Mouse (Mus musculus): ENCODE data around the gene Pax8.

Gene Pax8

DNA sequence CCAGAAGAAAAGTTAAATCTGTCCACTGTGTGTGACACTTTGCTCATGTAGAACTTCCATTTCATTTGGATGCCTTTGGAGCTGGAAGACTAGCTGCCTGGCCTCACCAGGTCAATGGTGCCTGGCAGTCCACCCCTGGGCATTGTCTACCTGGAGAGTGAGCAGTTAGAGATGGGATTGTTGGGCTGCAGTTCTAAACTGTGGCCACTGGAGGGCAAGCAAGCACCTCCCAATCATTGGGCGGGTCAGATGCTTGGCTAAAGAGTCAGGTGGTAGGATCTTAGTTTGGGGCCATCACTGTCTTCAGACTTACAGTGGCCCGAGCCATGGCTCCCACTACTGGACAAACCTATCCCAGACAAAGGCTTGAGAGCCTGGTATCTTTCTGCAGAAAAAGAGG, 66.2 kb downstream of the Pax8 start:
- DNase-seq: peak; percentile 81

DNA sequence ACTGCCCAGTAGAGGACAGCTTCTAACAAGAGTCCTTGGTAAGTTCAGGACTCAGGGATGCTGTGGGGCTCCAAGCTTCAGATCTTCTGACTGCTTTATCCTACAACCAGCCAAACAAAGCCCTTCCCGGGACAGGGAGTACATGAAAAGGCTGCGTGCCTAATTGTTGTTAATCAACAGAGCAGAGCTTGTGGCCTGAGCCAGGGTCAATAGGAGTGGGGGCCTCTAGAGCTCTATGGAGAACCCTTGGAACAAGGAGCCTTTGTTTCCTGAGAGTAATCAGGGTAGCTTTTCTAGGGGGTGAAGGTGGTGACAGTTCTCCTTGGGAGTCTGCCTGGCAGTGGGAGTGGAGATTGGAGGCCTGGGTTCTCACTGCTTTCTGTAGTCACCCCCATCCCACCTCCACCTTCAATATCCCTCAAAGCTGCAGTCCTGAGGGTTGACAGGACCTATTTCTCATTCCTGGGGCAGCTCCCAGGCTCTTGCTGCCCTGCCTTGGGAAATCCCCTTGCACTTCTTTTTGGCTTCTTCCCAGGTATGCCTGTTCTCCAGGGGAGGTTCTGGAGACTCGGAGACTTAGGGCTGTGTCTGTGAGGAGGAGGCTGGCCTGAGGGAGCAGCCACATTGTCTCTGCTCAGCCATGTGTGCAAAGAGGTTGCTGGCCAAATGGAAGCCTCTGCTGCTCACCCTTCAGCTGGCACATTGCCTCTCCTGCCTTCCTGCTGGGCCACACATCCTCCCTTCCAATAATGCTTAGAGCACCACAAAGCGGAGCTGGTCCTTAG, 67.5 kb downstream of the Pax8 start:
- DNase-seq: peak; percentile 64

DNA sequence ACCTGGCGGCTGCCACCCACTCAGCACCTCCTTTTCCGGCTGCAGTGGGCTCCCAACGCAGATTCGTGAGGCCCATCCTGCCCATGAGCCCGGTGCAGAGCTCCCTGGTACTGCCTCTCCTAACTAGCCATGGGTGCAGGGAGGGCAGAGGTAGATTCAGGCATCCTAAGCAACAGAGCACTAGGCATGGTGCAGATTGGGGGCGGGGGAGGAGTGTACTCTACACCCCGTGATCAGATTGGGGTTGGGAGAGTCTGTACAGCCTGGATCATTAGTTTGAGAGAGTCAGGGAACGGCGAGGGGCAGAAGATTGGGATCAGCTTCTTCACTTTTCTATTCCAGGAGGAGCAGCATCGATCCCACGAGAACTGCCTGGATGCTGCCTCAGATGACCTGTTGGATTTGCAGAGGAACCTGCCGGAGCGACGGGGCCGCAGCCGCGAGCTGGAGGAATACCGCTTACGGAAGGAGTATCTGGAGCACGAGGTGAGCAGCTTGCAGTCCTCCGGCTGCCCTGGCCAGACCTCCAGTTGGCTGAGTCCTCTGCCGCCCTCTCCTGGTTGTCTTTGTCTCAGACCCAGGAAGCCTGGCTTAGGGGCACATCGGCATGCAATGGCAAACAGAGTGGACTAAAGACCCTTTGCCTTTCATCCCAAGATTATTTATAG, 69.9 kb downstream of the Pax8 start:
- DNase-seq: peak; percentile 80

DNA sequence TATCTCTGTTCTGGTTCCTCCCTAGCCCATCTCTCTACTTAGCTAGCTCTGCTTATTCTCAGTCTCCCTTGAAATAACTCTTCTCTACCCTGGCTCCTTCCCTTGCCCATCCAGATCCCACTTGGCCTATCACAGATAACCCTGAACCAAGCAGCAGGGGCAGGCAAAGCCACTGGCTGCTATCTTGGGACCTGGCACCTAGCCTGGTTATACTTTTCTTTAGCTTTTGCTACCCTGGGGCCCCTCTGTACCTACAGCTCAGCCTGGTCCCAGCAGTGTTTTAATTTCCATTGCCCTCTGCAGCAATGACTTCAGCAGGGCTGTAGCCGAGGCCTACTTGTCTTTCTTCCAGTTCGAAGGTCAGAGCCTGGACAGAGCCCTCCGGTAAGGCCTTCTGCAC, 74.7 kb downstream of the Pax8 start:
- DNase-seq: no peak

DNA sequence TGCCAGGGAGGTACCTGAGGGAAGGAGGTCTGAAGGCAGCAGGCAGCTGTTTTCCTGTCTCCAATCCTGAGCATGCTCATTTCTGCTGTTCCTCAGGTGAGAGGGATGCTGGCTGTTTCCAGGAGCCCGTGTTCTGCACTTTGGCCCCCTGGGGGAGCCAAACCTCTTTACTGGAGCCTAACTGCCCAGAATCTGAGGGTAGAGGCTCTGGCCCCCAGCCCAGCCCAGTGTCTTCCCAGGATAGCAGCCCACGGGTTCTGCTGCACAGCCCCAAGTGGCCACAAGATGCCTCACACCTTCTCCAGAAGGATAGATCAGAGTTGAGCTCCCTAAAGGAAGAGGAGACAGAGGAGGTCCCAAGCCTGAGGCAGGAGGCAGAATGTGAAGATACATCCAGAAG, 78.3 kb downstream of the Pax8 start:
- no peak for DNase-seq

DNA sequence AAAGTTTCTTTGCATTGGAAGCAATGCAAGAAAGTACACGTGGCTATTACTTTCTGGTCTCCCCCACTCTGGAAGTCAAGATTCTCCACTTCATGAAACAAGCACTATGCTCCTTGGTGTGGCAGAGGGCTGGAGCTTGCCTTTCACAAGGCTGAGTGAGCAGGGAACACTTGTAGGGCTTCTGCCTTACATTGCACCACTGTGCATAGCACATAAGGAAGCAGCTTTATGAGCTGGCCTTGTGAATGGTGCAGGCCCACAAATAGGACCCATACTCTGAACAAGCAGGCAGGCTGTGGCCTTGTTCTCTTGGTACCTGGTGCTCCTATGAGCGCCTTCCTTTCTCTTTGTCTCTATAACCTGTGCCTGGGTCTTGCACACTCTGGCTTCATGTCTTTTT, 82.1 kb downstream of the Pax8 start:
- no peak for DNase-seq

DNA sequence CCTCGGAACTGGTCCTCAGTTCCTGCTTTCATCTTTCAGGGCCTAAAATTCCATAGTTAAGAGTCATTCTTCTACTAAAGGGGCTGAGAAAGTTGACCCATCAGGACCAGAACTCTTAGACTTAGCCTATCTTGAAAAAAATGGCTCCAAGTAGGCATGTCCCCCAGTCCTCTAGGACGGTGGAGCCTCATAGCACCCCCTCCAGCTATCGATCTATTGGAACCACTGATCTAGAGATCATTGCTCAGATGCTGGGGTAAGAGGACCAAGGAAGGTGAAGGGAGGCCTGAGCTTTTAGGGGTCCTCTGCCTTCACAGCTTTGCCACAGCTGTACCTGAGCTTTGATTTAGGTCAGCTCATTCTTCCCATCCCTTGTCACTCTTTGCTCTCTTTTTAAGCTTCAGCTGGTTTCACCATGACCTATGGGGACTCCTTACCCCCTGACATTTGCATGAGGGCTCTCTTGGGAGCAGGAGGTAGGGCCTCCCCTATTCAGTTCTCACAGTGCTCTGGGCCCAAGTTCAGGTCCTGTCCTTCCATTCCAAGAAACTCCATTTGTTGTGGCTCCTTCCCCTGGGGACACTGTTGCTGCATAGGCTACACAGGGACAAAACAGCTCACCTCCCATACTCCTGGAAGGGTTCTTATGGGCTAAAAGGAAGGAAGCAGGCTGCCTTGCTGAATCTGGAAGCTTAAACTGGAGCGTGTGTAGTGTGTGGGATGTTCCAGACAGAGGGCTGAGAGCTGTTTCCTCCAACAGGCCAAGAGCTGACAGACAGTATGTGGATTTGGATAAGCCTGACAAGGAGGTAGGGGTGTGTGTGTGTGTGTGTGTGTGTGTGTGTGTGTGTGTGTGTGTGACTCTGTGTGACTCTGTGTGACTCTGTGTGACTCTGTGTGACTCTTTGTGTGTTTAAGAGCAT, 87.8 kb downstream of the Pax8 start:
- DNase-seq: no peak

DNA sequence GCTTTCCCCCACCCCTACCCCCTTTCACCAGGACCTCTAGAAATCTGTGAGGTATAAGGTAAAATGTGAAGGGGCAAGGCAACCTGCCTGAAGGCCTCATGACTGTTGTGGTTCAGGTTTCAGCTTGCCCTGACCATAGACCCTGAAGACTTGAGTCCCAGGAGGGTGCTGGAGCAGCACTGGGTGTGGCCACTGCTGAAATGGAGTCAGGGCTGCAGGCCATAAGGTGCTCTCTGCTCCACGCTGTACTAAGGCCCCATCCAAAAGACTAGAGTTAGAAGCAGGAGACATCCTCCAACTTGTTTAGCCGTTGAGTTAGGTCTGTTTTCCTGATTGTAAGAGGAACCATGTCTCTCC, 88.5 kb downstream of the Pax8 start:
- no peak for DNase-seq

DNA sequence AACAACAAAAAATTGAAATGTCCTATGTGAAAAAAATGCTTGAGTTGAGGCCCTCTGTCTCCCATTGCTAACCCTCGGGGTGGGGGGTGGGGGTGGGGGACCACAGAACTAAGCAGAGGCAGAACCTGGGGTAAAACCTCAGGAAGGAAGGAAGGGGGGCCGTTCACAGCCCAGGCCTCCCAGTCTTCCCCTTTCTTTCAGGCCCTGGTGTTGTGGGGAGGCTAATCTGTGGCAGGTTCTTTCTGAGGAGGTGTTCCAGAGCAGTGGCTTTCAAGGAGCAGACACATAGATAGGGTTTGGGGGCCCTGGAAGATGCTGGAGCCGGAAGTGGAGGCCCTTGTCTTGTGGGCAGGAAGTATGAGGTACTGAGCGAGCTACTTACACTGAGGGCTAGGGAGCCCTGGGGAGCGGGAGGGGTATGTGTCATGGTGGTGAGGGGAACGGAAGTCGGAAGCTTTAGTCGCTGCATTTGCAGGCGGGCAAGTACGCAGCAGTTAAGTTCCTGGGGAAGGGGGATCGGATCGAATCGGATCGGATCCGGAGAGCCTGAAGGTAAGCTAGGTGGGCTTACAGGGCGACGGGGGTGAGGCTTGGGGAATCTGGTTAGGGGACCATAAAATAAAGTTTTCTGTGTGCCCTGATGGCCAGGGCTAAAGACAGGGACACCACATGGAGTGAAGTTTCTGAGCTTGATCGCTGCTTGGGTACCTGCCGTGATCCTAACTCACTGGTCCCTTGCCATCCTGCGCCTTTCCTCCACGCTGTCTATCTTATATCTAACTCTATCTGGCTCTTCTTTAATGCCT, 89.0 kb downstream of the Pax8 start:
- no peak for DNase-seq

DNA sequence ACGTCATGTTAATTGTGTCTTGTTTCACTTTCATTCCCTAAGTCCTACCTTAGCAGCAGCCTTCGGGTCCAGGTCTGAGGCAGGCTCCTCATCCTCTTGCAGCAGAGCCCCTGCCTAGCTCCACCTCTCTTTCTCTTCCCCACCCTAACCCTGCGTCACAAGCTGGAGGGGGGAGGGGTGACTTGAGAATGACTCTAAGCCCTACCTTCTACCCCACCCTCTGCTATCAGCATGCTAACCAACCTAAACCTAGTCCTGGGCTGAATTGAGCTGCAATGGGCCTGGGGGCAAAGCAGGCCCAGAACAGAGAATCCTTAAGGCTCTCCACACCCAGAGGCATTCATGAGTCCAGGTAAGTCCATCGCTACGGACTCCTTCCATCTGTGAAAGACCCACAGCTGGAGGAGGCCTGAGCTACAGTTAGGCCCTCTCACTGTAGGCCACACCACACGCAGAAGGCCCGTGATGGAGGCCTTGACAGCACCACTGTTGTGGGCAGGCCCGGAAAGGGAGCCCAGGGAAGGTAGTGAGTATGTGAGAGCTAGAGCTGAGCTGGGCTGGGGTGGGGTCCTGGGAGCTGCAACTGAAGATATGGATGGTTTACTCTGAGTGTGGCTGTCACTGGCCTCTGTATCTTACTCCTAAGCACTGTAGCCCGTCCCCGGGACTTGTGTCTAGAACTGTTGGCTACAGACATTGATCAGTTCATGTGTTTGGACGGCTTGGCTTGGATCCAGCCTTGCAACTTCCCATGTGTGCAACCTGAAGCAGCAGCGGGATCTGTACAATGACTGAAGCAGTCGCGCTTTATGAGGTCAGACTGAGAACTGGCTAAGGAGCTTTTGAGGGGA, 90.1 kb downstream of the Pax8 start:
- no peak for DNase-seq

DNA sequence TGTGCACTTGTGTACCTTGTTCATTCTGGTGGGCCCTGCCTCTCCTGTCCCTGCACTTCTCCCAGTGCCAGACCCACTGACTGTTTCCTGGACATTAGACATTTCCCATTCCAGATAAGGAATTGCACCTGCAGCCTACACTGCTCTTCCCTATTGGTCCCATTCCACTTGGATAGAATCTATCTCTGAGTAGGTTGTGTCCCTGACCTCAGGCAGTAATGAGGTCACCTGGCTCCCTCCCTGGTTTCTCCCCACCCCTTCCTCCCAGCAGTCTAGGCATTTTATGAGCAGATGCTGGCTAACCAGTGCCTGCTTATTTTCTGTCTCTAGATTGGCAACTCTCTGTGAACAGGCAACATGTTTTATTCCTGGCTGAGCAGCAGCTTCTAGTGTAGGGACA, 91.0 kb downstream of the Pax8 start:
- DNase-seq: no peak

DNA sequence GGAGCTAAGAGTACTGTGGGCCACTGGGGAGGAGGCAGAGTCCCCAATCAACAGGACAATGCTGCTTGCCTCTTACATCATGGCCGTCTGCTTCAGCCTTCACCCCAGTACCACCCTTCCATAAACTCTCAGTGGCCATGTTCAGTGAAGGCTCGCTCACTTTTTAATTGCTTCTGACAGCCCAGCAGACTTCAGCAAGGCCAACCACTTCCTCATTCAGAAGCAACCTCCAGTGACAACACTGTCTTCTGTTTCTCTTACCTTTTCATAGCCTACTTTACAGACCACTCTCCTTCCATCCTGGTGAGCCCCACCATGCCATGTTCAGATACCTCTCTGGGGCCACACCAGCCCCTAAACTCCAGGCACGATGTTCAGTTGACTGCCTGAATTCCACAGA, 91.8 kb downstream of the Pax8 start:
- DNase-seq: no peak

DNA sequence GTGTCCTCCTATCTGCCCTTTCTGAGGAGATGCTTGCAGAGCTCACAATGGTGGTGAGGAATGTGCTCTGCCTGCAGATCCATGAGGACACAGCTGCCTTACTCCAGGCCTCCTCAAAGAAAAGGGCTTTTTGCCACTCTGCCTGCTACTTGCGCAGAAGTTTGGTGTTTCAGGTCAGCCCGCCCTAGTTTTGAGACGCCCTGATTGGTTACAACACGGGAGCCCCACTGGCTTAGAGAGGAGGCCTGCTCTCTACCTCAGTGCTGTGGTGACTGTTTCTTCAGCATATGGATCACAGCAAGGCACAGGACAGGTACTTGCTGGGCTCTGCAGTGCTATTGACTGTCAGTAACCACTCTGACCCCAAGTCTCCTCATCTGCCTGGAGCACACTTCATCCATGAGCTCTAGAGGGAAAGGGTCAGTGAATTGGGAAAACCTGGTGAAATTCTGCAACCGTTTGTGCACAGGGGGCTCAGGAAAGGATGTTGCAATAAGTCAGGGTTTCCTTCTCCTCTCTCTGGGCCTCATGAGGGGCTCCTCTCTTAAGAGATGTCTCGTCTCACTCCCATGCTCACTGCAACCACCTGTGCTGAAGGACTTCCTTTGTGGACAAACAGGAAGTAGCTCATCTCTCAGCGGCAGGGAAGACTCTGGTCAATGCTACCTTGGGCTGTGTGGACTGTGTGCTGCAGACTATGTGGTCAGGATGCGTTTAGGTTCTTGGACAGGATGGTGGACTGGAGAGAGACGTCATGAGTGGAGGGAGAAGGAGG, 92.8 kb downstream of the Pax8 start:
- DNase-seq: no peak

DNA sequence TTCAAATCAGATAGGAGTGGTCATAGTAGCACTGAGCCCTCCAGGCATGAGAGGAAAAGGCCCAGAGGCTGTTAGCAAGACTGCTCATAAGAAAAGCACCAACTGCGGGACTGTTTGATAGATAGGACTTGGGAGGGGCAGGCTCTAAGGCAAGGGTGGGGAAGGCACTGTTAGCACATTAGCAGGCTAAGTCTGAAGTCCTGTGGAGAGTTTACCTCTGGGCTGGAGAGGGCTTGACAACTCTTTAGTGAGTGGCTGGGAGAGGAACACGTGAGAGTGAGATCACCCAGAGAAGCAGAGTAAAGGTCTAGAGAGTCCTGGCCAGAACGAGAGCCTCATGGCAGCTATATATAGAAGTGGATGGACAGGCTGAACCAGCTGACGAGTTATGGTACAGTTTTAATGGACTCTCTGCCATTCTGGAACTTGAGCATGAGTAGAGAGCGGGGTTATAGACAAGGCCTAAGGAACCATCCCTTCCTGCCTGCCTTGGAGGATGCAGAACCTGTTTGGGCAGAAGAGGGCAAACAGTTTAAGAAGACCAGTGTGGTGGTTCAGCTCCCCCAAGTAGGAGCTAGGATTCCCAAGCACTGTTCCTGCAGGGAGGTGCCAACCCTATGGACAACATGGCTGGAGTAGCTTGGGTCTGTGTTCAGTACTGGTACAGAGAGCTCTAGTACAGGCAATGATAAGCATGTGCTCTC, 96.5 kb downstream of the Pax8 start:
- no peak for DNase-seq
